Mouse (Mus musculus) testis, postnatal 14 days (tissue): Measurements from ENCODE around the gene Kbtbd13.

Experiments used
- DNase-seq: peaks from one replicate; pipeline ENCODE4 v3.0.0; 2021; ENCODE audit warnings: low spot score

Gene Kbtbd13

DNA sequence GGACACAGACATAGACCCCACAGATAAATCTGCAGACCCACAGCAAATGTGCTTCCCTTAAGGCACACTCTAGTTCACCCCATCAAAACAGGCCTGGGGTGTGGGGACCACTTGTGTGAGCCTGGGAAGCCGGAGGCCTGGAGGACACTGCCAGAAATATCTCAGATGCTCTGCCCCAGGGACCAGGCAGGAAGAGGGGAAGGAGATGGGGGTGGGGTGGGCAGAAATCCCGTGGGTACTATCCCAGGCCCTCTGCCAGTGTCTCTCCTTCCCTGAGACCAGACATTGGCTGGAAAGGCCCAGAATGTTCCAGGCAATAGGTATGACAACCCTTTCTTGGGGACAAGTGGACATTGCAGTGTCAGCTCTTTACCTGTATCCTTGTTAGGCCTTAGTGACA is 2.2 kb upstream of the Kbtbd13 start:
- DNase-seq = no peak

GRCm38 (mm10) chr9:65392638-65393364 is 1.3 kb upstream of the Kbtbd13 start:
- DNase-seq = no peak

DNA sequence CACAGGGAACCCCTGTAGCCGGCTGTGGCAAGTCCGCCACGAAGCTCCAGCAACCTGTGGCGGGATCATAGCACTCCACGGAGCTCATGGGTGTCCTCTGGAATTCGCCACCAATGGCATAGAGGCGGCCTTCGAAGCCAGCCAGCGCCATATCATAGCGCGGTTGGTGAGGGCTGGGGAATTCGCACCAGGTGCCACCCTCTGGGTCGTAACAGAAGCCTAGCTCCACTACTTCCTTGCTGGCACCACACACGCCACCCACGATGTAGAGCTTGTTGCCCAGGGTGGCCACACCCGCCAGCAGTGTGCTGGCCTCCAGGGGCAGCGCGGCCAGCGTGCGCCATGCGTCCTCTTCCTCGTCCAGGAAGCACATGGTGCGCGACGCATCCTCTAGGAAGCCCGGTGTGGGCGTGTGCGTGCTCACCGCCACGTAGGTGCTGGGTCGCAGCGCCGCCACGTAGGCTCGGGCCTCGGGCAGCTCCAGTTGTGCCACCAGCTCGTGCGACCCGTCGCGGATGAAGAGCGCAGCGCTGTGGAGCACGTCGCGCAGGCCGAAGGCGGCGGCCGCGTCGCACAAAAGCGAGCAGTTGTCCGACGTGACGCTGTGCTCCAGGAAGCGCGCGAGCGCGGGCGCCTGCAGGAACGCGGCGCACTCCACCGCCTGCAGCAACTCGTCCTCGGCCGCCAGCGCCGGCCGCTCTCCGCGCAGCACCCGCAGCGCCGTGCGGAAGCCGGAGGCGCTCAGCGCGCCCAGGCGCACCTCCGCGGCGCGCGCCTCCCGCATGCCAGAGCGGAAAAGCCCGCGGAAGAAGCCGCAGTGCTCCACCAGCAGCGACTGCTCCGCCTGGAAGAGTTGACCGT is 470 bp downstream of the Kbtbd13 start:
- DNase-seq = peak; percentile 44

DNA sequence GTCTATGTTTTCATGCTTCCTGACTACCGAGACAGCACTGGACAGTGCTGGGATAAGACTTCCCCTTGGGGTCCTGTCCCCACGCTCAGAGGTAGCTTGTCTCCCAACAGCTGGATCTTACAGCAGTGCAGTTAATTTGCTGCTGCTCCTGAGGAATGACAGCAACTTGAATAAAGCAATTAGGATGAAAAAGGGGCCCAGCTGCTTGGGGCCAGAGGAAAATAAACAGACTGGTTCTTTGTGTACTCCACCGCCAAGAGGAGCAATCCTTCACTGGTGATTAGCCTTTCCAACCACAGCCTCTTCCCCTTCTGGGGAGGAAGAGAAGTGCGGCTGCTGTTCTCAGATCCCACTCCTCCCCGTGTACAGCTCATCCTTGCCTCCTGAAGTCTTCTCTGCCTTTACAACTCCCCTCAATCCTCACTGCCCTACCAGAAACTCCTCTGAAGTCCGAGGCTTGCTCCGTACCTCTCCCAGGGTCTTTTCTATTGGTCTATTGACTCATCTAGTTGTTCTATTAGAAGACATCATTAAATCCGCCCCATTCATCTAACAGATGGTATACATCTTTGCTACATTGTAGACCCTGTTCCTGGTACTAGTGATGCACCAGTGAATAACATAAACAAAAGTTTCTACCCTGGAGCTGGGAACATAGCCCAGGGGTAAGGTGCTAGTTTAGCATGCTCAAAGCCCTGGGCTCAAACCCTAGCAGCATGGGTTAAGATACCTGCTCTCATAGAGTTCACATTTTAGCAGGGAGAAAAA is 4.9 kb downstream of the Kbtbd13 start:
- no peak for DNase-seq

DNA sequence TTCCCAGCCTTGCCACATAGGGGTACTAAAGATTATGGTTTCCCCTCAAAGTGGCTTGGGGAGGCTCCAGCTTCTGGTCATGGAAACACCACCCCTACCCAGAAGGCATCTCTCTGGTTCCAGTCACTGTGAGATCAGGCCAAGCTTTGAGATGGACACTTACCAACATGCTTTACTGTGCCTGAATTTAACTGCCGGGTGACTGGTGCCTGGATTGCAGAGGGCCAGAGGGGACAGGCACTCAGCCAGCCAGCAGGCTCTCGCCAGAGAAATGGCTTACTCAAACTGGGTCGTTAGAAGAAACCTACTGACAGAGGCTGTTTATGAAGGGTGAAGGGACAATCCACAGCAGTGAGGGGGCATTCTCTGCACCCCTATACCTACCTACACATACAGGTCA is 7.2 kb downstream of the Kbtbd13 start:
- no peak for DNase-seq

GRCm38 (mm10) chr9:65382751-65383097 is 8.7 kb downstream of the Kbtbd13 start:
- no peak for DNase-seq

DNA sequence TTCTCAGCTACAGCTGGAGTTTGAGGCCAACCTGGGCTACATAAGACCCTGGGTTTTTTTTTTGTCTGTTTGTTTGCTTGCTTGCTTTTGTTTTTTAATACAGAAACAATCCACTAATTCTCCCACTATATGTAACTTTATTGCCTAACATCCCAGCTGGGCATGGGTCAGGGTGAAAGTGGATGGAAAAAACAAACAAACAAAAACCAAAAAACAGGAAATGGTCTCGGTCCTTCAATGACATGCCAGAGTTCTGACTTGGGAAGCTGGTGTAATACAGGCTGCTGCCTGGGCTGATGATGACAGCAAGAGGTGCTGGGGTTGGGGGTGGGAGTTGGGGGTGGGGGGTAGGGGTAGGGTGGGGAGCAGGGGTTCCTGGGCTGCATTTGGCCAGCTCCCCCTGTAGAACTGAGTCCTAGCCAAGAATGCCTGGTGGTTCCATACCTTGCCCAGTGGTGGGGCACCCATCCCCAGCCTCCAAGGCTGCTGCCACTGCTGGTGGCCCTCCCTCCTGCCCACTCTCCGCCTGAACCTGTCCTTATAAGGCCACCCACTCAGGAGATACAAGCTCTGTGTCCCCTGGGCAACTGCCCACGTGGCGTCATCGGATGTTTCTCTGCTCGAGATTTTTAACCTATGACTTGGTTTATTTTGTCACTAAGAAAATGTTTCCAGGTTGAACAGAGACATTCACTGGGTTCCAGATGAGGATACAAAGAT is 9.3 kb downstream of the Kbtbd13 start:
- no peak for DNase-seq

GRCm38 (mm10) chr9:65381017-65381590 is 10.3 kb downstream of the Kbtbd13 start:
- no peak for DNase-seq

DNA sequence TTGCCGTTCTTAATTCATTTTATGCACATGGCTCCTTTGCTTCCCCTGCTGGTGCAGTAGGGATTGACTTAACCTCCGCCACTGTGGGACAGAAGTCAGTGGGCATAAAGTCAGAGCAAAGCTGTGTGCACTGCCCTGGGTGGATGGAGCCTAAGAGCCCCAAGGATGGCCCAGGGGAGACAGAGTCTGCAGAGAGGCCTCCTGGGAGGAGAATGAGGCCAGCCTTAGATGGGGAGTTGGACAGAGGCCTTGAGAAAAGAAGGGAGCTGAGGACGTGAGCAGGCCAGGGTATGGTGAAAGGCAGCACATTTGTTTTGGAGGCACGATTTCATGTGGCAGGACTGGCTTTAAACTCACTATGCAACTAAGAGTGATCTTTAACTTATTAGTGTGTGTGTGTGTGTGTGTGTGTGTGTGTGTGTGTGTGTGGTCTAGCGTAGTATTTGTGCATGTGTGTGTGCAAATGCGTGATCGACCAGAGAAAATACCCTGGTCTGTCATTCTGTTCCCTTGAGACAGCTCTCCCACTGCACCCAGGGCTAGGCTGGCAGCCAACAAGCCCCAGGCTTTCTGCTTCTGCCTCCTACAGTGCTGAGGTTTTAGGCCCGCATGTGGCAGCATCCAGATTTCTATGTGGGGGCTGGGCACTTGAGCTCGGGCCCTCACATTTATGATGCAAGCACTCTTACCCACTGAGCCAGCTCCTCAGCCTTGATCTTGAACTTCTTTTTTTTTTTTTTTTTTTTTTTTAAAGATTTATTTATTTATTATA is 16.1 kb downstream of the Kbtbd13 start:
- no peak for DNase-seq

GRCm38 (mm10) chr9:65374468-65375162 is 16.8 kb downstream of the Kbtbd13 start:
- no peak for DNase-seq

DNA sequence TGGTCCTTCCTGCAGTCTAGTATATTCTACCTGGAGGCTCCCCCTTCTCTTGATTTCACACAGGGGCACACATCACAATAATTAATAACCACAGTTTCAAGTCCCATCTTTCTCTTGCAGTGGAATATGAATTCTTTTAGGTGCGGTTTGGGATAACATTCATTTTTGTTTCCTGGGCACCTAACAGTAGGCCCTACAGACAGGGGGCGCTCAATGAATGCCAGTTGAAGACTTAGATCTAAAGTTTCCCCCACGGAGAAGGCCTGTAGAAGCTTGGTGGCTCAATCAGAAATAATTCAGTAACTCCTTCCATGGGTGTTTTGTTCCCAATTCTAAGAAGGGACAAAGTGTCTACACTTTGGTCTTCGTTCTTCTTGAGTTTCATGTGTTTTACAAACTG is 19.0 kb downstream of the Kbtbd13 start:
- DNase-seq = no peak

GRCm38 (mm10) chr9:65371756-65372155 is 19.7 kb downstream of the Kbtbd13 start:
- DNase-seq = no peak

- no peak for DNase-seq
These were observed 25.7 kb downstream of the Kbtbd13 start for GRCm38 (mm10) chr9:65365721-65366120.

GRCm38 (mm10) chr9:65363684-65364083 is 27.8 kb downstream of the Kbtbd13 start:
- DNase-seq = no peak

DNA sequence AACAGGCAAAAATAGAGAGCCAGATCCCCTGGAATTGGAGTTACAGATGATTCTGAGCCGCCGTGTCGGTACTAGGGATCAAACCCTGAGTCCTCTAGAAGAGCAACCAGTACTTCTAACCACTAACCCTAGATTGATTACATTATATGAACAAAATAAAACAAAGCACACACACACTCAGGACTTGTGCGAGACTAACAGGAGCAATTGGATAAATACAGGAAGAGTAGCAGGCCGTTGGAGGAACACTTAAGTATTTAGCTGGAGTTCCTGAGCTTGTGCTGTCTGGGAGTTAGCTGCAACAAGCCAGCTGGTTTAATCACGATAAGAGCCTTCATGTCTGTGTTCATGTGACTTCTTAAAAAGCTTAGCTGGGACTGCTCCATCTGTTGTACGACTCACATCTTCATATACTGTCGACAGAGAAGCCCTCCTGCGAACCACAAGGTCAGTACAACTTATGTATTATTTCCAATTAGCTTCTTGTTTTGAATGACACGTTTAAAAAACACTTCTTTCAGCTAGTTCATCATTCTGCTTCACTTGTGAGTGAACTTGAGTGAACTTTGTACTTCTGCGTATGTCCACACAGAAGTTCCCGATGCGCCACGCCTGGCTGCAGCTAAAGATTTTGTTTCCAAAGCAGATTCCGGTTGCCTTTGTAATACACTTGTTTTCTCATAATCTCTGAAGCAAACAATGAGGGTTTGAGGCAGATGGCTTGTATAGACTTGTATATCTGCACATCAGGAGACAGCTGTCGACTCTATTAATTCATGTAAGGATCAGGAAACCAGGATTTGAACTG is 30.6 kb downstream of the Kbtbd13 start, which contains the start of gene Ubap1l:
Gene Ubap1l, plus strand, starts transcription at position 401 of the 808 bp plus-strand sequence.
- no peak for DNase-seq

GRCm38 (mm10) chr9:65358956-65359480 is 32.4 kb downstream of the Kbtbd13 start:
- DNase-seq = no peak

DNA sequence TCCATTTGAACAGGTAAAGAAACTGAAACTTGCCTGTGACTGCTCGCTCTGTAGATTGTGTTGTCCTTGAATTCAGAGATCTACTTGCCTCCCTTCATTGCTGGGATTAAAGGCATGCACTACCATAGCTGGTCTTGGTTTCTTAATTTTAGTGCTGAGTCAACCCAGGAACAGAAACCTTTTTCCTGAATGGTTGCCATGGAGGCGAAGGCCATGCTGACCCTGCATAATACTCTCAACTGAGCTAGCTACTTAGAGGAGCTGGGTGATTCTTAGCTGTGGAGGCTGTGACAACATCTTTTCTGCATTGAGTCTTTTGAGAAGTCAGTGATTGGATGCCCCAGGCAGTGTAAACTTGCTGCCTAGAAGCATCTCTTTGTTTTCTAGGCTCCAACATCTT is 34.5 kb downstream of the Kbtbd13 start:
- DNase-seq = no peak

- no peak for DNase-seq
These were observed 34.9 kb downstream of the Kbtbd13 start for GRCm38 (mm10) chr9:65356561-65356960.

GRCm38 (mm10) chr9:65353251-65353650 is 38.2 kb downstream of the Kbtbd13 start:
- DNase-seq = no peak
